Mouse (Mus musculus) cerebellum, postnatal 4 days (tissue): ENCODE data around the gene Acot1.

Experiments used
- DNase-seq, 2 experiments: peaks; one replicate each; pipeline ENCODE4 v3.0.0; 2022; ENCODE audit warnings: low spot score in 2 of 2, mixed read lengths in 1 of 2

Acot1 gene

GRCm38 (mm10) chr12:84063228-84063627 is 53.9 kb downstream of the Acot1 start:
- no peak for DNase-seq

DNA sequence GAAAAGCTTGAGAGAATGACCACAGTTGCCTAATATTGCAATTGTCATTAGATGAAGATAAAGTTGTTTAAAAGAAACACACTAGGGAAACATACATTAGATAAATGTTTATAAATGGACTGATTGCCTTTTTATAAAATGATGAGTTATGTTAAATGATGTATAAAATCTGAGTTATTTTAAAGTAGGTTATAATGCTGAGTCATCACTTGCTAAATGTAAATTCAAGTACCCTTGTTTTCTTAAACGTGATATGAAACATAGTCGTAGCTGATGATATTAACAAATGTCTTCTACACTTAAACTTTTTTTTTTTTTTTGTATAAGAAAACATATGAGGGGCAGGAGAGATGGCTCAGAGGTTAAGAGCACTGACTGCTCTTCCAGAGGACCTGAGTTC is 54.5 kb downstream of the Acot1 start:
- no peak for DNase-seq

DNA sequence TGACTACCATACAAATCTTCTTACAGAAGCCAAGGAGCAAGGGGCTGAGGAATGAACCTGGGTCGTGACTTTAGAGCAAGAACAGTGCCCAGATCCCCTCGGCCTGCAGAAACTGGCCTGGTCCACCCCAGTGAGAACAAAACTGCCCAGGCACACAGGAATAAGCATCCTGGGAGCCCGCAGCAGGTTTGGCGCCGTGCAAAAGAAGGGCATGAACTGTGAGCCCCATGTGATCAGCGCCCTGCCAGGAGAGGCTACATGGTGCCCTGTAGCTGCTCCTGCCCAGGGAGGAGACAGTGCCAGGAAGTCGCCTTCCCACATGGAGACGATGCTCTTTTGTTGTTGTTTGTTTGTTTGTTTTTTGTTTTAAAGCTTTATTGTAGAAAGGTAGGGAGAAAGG is 55.3 kb downstream of the Acot1 start:
- DNase-seq = no peak

DNA sequence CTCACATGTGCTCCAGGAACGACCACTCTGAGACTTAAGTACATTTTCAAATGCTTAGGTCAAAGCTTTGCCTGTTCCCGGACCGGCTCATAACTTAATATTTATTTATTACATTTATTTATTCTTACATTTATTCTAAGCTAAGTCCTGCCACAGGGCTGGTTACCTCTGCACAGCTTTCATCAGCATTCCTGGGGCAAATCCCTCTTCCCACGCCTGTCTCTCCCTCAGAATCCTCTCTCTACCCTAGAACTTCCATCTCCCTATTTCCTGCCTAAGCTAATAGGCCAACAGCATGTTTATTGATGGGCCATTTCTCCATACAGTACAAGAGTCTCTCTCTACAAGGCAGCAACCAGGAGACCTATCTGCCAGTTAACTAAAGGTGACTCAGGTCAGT is 58.5 kb downstream of the Acot1 start:
- no peak for DNase-seq
